In genomic region chr1:74236590-74237317, GRCm38 (mm10) we compare ENCODE assay signal across 8 mouse cellular contexts. TPM values are rescaled to one million over a fixed set of nuclear protein-coding genes. Genes with fewer than 3 reads are reported as not detected.
DNase-seq lines count a peak whose midpoint lies in the region; ATAC-seq and TF ChIP-seq lines count a peak whose summit lies in the region.

No protein-coding gene starts in this region.

- WGBS in intestine, postnatal 0 days, result under 1% methylated on average over 54 of the region's 57 CpGs
- WGBS in neural tube, embryonic 11.5 days, result under 1% methylated on average over 37 of the region's 57 CpGs

- H3K9me3 ChIP-seq in intestine, postnatal 0 days (ENCODE audit: control insufficient read depth), result no peaks in the 10 kb centered on the region
- H3K9me3 ChIP-seq in neural tube, embryonic 11.5 days (ENCODE audit: control insufficient read depth, low read length), result no peaks in the 10 kb centered on the region

- peak; percentile 47 for ATAC-seq in granulocyte monocyte progenitor cell, adult 5-6 weeks (replicated peaks; ENCODE audit: poor library complexity, severe bottlenecking)
- ATAC-seq in intestine, postnatal 0 days, result peak; percentile 50
- ATAC-seq in neural tube, embryonic 11.5 days (ENCODE audit: insufficient read depth, low FRiP score, low TSS enrichment), result peak; percentile 45

- peak overlapping the region; percentile 67 for H3K4me2 ChIP-seq in intestine, postnatal 0 days (replicated peaks; ENCODE audit: low read depth)
- H3K4me2 ChIP-seq in neural tube, embryonic 11.5 days (ENCODE audit: low read depth), result peak overlapping the region; percentile 78

- H3K4me1 ChIP-seq in cortical plate, adult 2 months (ENCODE audit: control insufficient read depth, insufficient read depth, low read length), result peaks cover 5% of the 10 kb centered on the region
- H3K4me1 ChIP-seq in intestine, postnatal 0 days (replicated peaks; ENCODE audit: control insufficient read depth, insufficient read depth, low read length), result peaks cover 18% of the 10 kb centered on the region
- peaks cover 23% of the 10 kb centered on the region; the same call in 1 of the 2 replicates for H3K4me1 ChIP-seq in neural tube, embryonic 11.5 days (ENCODE audit: control insufficient read depth, insufficient read depth, low read length)

- intact Hi-C loops in left cerebral cortex, adult 2 months (cut with DNase I), result loop anchor here (1.0 to 5.0 kb wide), 2 partner anchors 48 to 156 kb away; partner anchors contain the start of genes Aamp, Ctdsp1 and Pnkd
- intact Hi-C loops in left cerebral cortex, postnatal 4 days (cut with DNase I), result no loop called here

- TF ChIP-seq CTCF in left cerebral cortex, adult 2 months (IDR thresholded peaks at IDR 0.05), result no peak
- TF ChIP-seq CTCF in cortical plate, adult 2 months (IDR thresholded peaks at IDR 0.05; ENCODE audit: extremely low read depth, insufficient read depth, low read length), result no peak
- TF ChIP-seq CTCF in intestine, postnatal 0 days (IDR thresholded peaks at IDR 0.05; ENCODE audit: low read depth), result 0 out of 2 replicates have a peak, but pooled peaks have one; percentile 2

- H3K27me3 ChIP-seq in intestine, postnatal 0 days (replicated peaks; ENCODE audit: control insufficient read depth, insufficient read depth, low read length), result no peaks in the 10 kb centered on the region
- no peaks in the 10 kb centered on the region for H3K27me3 ChIP-seq in neural tube, embryonic 11.5 days (ENCODE audit: control insufficient read depth, insufficient read depth, low read length)

- peak overlapping the region; percentile 85 for H3K4me3 ChIP-seq in left cerebral cortex, adult 2 months
- peak overlapping the region; percentile 95 for H3K4me3 ChIP-seq in cortical plate, adult 2 months (ENCODE audit: insufficient read depth, low read length)
- H3K4me3 ChIP-seq in intestine, postnatal 0 days (ENCODE audit: low read depth, low read length), result peak overlapping the region; percentile 100
- peak overlapping the region; percentile 98 for H3K4me3 ChIP-seq in neural tube, embryonic 11.5 days (ENCODE audit: low read depth, low read length)

- H3K27ac ChIP-seq in left cerebral cortex, adult 2 months, result peak overlapping the region; percentile 98
- peak overlapping the region; percentile 96 for H3K27ac ChIP-seq in cortical plate, adult 2 months (ENCODE audit: insufficient read depth, low read length)
- peak overlapping the region; percentile 98 for H3K27ac ChIP-seq in intestine, postnatal 0 days (ENCODE audit: low read depth, low read length)
- H3K27ac ChIP-seq in neural tube, embryonic 11.5 days (ENCODE audit: low read depth, low read length), result peak overlapping the region; percentile 75

- peak overlapping the region; percentile 97 for H3K9ac ChIP-seq in intestine, postnatal 0 days (ENCODE audit: low read depth, low read length)
- peak overlapping the region; percentile 94 for H3K9ac ChIP-seq in neural tube, embryonic 11.5 days (ENCODE audit: low read length)

- no peak for TF ChIP-seq POLR2A in cortical plate, adult 2 months (IDR thresholded peaks at IDR 0.05; ENCODE audit: extremely low read depth, insufficient read depth, low read length)

- DNase-seq in left cerebral cortex, adult 2 months (ENCODE audit: extremely low spot score in 1 of 2, low spot score in 2 of 2), result peak in 1 of 2 experiments; percentile 40
- no peak for DNase-seq in left cerebral cortex, postnatal 4 days
- DNase-seq in lung, adult 18-20 months, result peak; percentile 70 to 75
- no peak for DNase-seq in neural tube, embryonic 11.5 days (ENCODE audit: low spot score)
- DNase-seq in urinary bladder, postnatal 4 days (ENCODE audit: low spot score in 2 of 2), result peak; percentile 43 to 64

- H3K36me3 ChIP-seq in intestine, postnatal 0 days (ENCODE audit: control insufficient read depth, insufficient read depth), result no peaks in the 10 kb centered on the region
- no peaks in the 10 kb centered on the region for H3K36me3 ChIP-seq in neural tube, embryonic 11.5 days (ENCODE audit: control insufficient read depth, insufficient read depth, low read length)

RNA-seq across cellular contexts. Expression of gene Arpc2, which starts 0.9 kb away (rescaled TPM):
- total RNA-seq in left cerebral cortex, adult 2 months (2021), result 100 to 1,000 TPM; 249 to 278 TPM
- total RNA-seq in left cerebral cortex, postnatal 4 days (2021), result 100 to 1,000 TPM; 333 to 372 TPM
- 232 and 248 TPM in 2 replicates for polyA plus RNA-seq in cortical plate, adult 2 months (2012; rRNA removed)
- 573 and 588 TPM in 2 replicates for total RNA-seq in granulocyte monocyte progenitor cell, adult 5-6 weeks (2014; fragmentation: Nextera tagmentation)
- total RNA-seq in granulocyte monocyte progenitor cell, adult 5-6 weeks (2017), result 434 and 584 TPM in 2 replicates
- polyA plus RNA-seq in intestine, postnatal 0 days (2015; fragmentation: Nextera tagmentation; extraction: Ambion mirVana), result 528 and 529 TPM in 2 replicates
- 308 and 318 TPM in 2 replicates for polyA plus RNA-seq in neural tube, embryonic 11.5 days (2014; fragmentation: Nextera tagmentation; extraction: Ambion mirVana)

RNA-seq across cellular contexts. Expression of gene Gpbar1, which starts 41.6 kb away (rescaled TPM):
- total RNA-seq in left cerebral cortex, adult 2 months (2021), result not detected
- not detected for total RNA-seq in left cerebral cortex, postnatal 4 days (2021)
- not detected in 2 replicates for polyA plus RNA-seq in cortical plate, adult 2 months (2012; rRNA removed)
- not detected in 2 replicates for total RNA-seq in granulocyte monocyte progenitor cell, adult 5-6 weeks (2014; fragmentation: Nextera tagmentation)
- total RNA-seq in granulocyte monocyte progenitor cell, adult 5-6 weeks (2017), result not detected in 2 replicates
- 0.78 and 0.93 TPM in 2 replicates for polyA plus RNA-seq in intestine, postnatal 0 days (2015; fragmentation: Nextera tagmentation; extraction: Ambion mirVana)
- 0.21 and 0.38 TPM in 2 replicates for polyA plus RNA-seq in neural tube, embryonic 11.5 days (2014; fragmentation: Nextera tagmentation; extraction: Ambion mirVana)

RNA-seq across cellular contexts. Expression of gene Cxcr1, which starts 42.3 kb away (rescaled TPM):
- not detected for total RNA-seq in left cerebral cortex, adult 2 months (2021)
- not detected for total RNA-seq in left cerebral cortex, postnatal 4 days (2021)
- polyA plus RNA-seq in cortical plate, adult 2 months (2012; rRNA removed), result not detected in 2 replicates
- total RNA-seq in granulocyte monocyte progenitor cell, adult 5-6 weeks (2014; fragmentation: Nextera tagmentation), result not detected in 2 replicates
- total RNA-seq in granulocyte monocyte progenitor cell, adult 5-6 weeks (2017), result not detected in 2 replicates
- not detected in 2 replicates for polyA plus RNA-seq in intestine, postnatal 0 days (2015; fragmentation: Nextera tagmentation; extraction: Ambion mirVana)
- polyA plus RNA-seq in neural tube, embryonic 11.5 days (2014; fragmentation: Nextera tagmentation; extraction: Ambion mirVana), result not detected in 2 replicates

RNA-seq across cellular contexts. Expression of gene Aamp, which starts 47.8 kb away (rescaled TPM):
- total RNA-seq in left cerebral cortex, adult 2 months (2021), result 100 to 1,000 TPM; 140 to 143 TPM
- 100 to 1,000 TPM; 122 to 124 TPM for total RNA-seq in left cerebral cortex, postnatal 4 days (2021)
- 172 and 173 TPM in 2 replicates for polyA plus RNA-seq in cortical plate, adult 2 months (2012; rRNA removed)
- 100 and 106 TPM in 2 replicates for total RNA-seq in granulocyte monocyte progenitor cell, adult 5-6 weeks (2014; fragmentation: Nextera tagmentation)
- 98.8 and 140 TPM in 2 replicates for total RNA-seq in granulocyte monocyte progenitor cell, adult 5-6 weeks (2017)
- 130 and 136 TPM in 2 replicates for polyA plus RNA-seq in intestine, postnatal 0 days (2015; fragmentation: Nextera tagmentation; extraction: Ambion mirVana)
- polyA plus RNA-seq in neural tube, embryonic 11.5 days (2014; fragmentation: Nextera tagmentation; extraction: Ambion mirVana), result 195 and 215 TPM in 2 replicates

RNA-seq across cellular contexts. Expression of gene Pnkd, which starts 48.0 kb away (rescaled TPM):
- total RNA-seq in left cerebral cortex, adult 2 months (2021), result 100 to 1,000 TPM; 155 to 164 TPM
- 10 to 100 TPM; 98.6 to 99.4 TPM for total RNA-seq in left cerebral cortex, postnatal 4 days (2021)
- 127 and 138 TPM in 2 replicates for polyA plus RNA-seq in cortical plate, adult 2 months (2012; rRNA removed)
- 28.7 and 49.8 TPM in 2 replicates for total RNA-seq in granulocyte monocyte progenitor cell, adult 5-6 weeks (2014; fragmentation: Nextera tagmentation)
- 9.0 and 14.1 TPM in 2 replicates for total RNA-seq in granulocyte monocyte progenitor cell, adult 5-6 weeks (2017)
- 103 and 107 TPM in 2 replicates for polyA plus RNA-seq in intestine, postnatal 0 days (2015; fragmentation: Nextera tagmentation; extraction: Ambion mirVana)
- polyA plus RNA-seq in neural tube, embryonic 11.5 days (2014; fragmentation: Nextera tagmentation; extraction: Ambion mirVana), result 104 and 107 TPM in 2 replicates

Comparison
In these comparisons a context has a peak if more than half of its experiments do, and no peak if none do; other contexts are left out.
1. DNase-seq: peak in lung, adult 18-20 months (2 of 2) and urinary bladder, postnatal 4 days (2 of 2); none in left cerebral cortex, postnatal 4 days (single experiment) and neural tube, embryonic 11.5 days (single experiment).
2. Peak in every context shown above with its lines, with median percentiles within 50 percentile points of each other: H3K27ac ChIP-seq, H3K4me3 ChIP-seq and ATAC-seq.